Mouse (Mus musculus) cortical plate, adult 2 months (tissue): ENCODE measurements around the gene Saxo1. TPM values are rescaled to one million over a fixed set of nuclear protein-coding genes. Genes with fewer than 3 reads are reported as not detected.

ENCODE experiments used
- H3K27ac ChIP-seq: fragments of 200-500 bp; 2 replicates; pipeline ENCODE4 v1.5.1; 2012; ENCODE audit warnings: low read length, control low read depth, inconsistent platforms; ENCODE audit not compliant: insufficient read depth
- H3K4me1 ChIP-seq: fragments of 200-500 bp; 2 replicates; pipeline ENCODE4 v1.6.1; 2011; ENCODE audit warnings: low read length; ENCODE audit not compliant: control insufficient read depth, insufficient read depth
- H3K4me3 ChIP-seq: fragments of 200-500 bp; 2 replicates; pipeline ENCODE4 v1.5.1; 2011; ENCODE audit warnings: mild to moderate bottlenecking, low read length, control low read depth; ENCODE audit not compliant: insufficient read depth
- CTCF ChIP-seq: fragments of 200-500 bp; IDR thresholded peaks from 2 replicates; pipeline ENCODE4 v1.5.1; 2011; ENCODE audit warnings: mild to moderate bottlenecking, control low read depth, low read length; ENCODE audit not compliant: insufficient read depth; ENCODE audit errors: extremely low read depth
- POLR2A ChIP-seq: fragments of 200-500 bp; IDR thresholded peaks from 2 replicates; pipeline ENCODE4 v1.6.1; 2011; ENCODE audit warnings: mild to moderate bottlenecking, low read length, control low read depth; ENCODE audit not compliant: insufficient read depth; ENCODE audit errors: extremely low read depth
- polyA plus RNA-seq: library from polyadenylated mRNA; depleted of rRNA; stranded (reverse); fragments of >200 nt; gene quantifications from 2 replicates; pipeline ENCODE4 v1.2.3, GENCODE M21; 2012

Gene Saxo1
- polyA plus RNA-seq, 1 experiment = 0.06 TPM

GRCm38 (mm10) chr4:86533406-86534090 is 24.6 kb downstream of the Saxo1 start:
- TF ChIP-seq CTCF = no peak

GRCm38 (mm10) chr4:86529161-86529560 is 29.0 kb downstream of the Saxo1 start:
- Histone ChIP-seq H3K27ac (no peak overlapping the region), H3K4me3 (no peak overlapping the region), H3K4me1 (no peaks in the 10 kb centered on the region)
- TF ChIP-seq CTCF = no peak
- no peak for TF ChIP-seq POLR2A

More at GRCm38 (mm10) chr4:86533406-86534090, 24.6 kb downstream of the Saxo1 start:
- H3K27ac ChIP-seq = no peak overlapping the region
- no peak overlapping the region for H3K4me3 ChIP-seq
- no peaks in the 10 kb centered on the region for H3K4me1 ChIP-seq

- no peak overlapping the region for H3K27ac ChIP-seq
- TF ChIP-seq CTCF (no peak), POLR2A (no peak)
- no peaks in the 10 kb centered on the region for H3K4me1 ChIP-seq
- no peak overlapping the region for H3K4me3 ChIP-seq
Observed at GRCm38 (mm10) chr4:86527162-86528136, 30.7 kb downstream of the Saxo1 start.

GRCm38 (mm10) chr4:86524483-86524882 is 33.6 kb downstream of the Saxo1 start:
- H3K4me1 ChIP-seq = no peaks in the 10 kb centered on the region
- TF ChIP-seq POLR2A = no peak
- no peak for TF ChIP-seq CTCF
- H3K27ac ChIP-seq = no peak overlapping the region

GRCm38 (mm10) chr4:86523771-86524170 is 34.4 kb downstream of the Saxo1 start:
- Histone ChIP-seq H3K27ac (no peak overlapping the region), H3K4me3 (no peak overlapping the region), H3K4me1 (no peaks in the 10 kb centered on the region)
- TF ChIP-seq POLR2A (no peak), CTCF (no peak)

More at GRCm38 (mm10) chr4:86524483-86524882, 33.6 kb downstream of the Saxo1 start:
- no peak overlapping the region for H3K4me3 ChIP-seq

GRCm38 (mm10) chr4:86520695-86521094 is 37.4 kb downstream of the Saxo1 start:
- Histone ChIP-seq H3K4me3 (no peak overlapping the region), H3K4me1 (no peaks in the 10 kb centered on the region)
- TF ChIP-seq POLR2A (no peak), CTCF (no peak)

GRCm38 (mm10) chr4:86519953-86520352 is 38.2 kb downstream of the Saxo1 start:
- TF ChIP-seq POLR2A (no peak), CTCF (no peak)
- no peak overlapping the region for H3K4me3 ChIP-seq
- H3K4me1 ChIP-seq = no peaks in the 10 kb centered on the region
- H3K27ac ChIP-seq = no peak overlapping the region

More at GRCm38 (mm10) chr4:86520695-86521094, 37.4 kb downstream of the Saxo1 start:
- no peak overlapping the region for H3K27ac ChIP-seq

- no peak overlapping the region for H3K27ac ChIP-seq
- H3K4me1 ChIP-seq = no peaks in the 10 kb centered on the region
- no peak overlapping the region for H3K4me3 ChIP-seq
- no peak for TF ChIP-seq CTCF
- TF ChIP-seq POLR2A = no peak
Observed at GRCm38 (mm10) chr4:86504656-86505055, 53.5 kb downstream of the Saxo1 start.

GRCm38 (mm10) chr4:86499561-86499960 is 58.6 kb downstream of the Saxo1 start:
- TF ChIP-seq POLR2A = no peak
- TF ChIP-seq CTCF = no peak
- H3K27ac ChIP-seq = no peak overlapping the region
- no peaks in the 10 kb centered on the region for H3K4me1 ChIP-seq
- H3K4me3 ChIP-seq = no peak overlapping the region

GRCm38 (mm10) chr4:86498754-86499153 is 59.4 kb downstream of the Saxo1 start:
- no peak overlapping the region for H3K27ac ChIP-seq
- H3K4me3 ChIP-seq = no peak overlapping the region
- no peaks in the 10 kb centered on the region for H3K4me1 ChIP-seq
- TF ChIP-seq POLR2A (no peak), CTCF (no peak)

- Histone ChIP-seq H3K4me3 (no peak overlapping the region), H3K27ac (no peak overlapping the region), H3K4me1 (no peaks in the 10 kb centered on the region)
- TF ChIP-seq POLR2A (no peak), CTCF (no peak)
Observed at GRCm38 (mm10) chr4:86489128-86489527, 69.0 kb downstream of the Saxo1 start.
